Mouse (Mus musculus) heart, postnatal 0 days (tissue): Measurements from ENCODE around the gene Kcnj12. TPM values are rescaled to one million over a fixed set of nuclear protein-coding genes. Genes with fewer than 3 reads are reported as not detected.
A peak's percentile ranks its signal among the peaks of the same experiment; 100 is the strongest.

Experiments used
- ATAC-seq: fragments of 200-750 bp; cut with Nextera tagmentation; 2 replicates; pipeline ENCODE4 v1.8.0; 2017; ENCODE audit warnings: low read depth, moderate number of reproducible peaks, moderate library complexity; ENCODE audit not compliant: insufficient read depth
- DNase-seq: peaks from one replicate; pipeline ENCODE4 v3.0.0-alpha.2; 2016; ENCODE audit warnings: low spot score
- H3K27ac ChIP-seq: fragments of 300-500 bp; sonication (generic); 2 replicates; pipeline ENCODE4 v1.5.1; 2014; ENCODE audit warnings: low read depth, mild to moderate bottlenecking
- H3K27me3 ChIP-seq: fragments of 300-500 bp; sonication (generic); 2 replicates; pipeline ENCODE4 v1.6.1; 2014; ENCODE audit warnings: low read length, mixed read lengths; ENCODE audit not compliant: control insufficient read depth, insufficient read depth
- H3K36me3 ChIP-seq: fragments of 300-500 bp; sonication (generic); replicated peaks from 2 replicates; pipeline ENCODE4 v1.6.1; 2014; ENCODE audit warnings: low read length, mixed read lengths; ENCODE audit not compliant: control insufficient read depth, insufficient read depth
- H3K4me1 ChIP-seq: fragments of 300-500 bp; sonication (generic); 2 replicates; pipeline ENCODE4 v1.6.1; 2014; ENCODE audit warnings: antibody characterized with exemption; ENCODE audit not compliant: control insufficient read depth, insufficient read depth
- H3K4me2 ChIP-seq: fragments of 300-500 bp; sonication (generic); 2 replicates; pipeline ENCODE4 v1.6.1; 2014; ENCODE audit warnings: low read depth, mild to moderate bottlenecking, low read length, moderate library complexity
- H3K4me3 ChIP-seq: fragments of 300-500 bp; sonication (generic); 2 replicates; pipeline ENCODE4 v1.5.1; 2014; ENCODE audit warnings: low read depth, low read length
- H3K9ac ChIP-seq: fragments of 300-500 bp; sonication (generic); replicated peaks from 2 replicates; pipeline ENCODE4 v1.6.1; 2014; ENCODE audit warnings: low read depth, low read length, mixed read lengths
- H3K9me3 ChIP-seq: fragments of 300-500 bp; sonication (generic); replicated peaks from 2 replicates; pipeline ENCODE4 v1.6.1; 2016; ENCODE audit warnings: low read length; ENCODE audit not compliant: control insufficient read depth
- CTCF ChIP-seq: IDR thresholded peaks from 2 replicates; pipeline ENCODE4 v1.5.1; 2016; ENCODE audit warnings: antibody characterized with exemption, control low read depth, low read depth
- EP300 ChIP-seq: IDR thresholded peaks from 2 replicates; pipeline ENCODE4 v1.6.1; 2016; ENCODE audit warnings: antibody characterized with exemption, low read depth
- WGBS: fragments of 180-500 bp; shearing (Covaris S2); extraction: QIAGEN DNeasy Blood & Tissue Kit; methylation state at CpG from one replicate; pipeline ENCODE4 v1.1.7; 2014; 5-methylcytosine and 5-hydroxymethylcytosine counted together
- polyA plus RNA-seq: library from polyadenylated mRNA; unstranded; fragments of >200 nt; fragmentation: Nextera tagmentation; extraction: Ambion mirVana; gene quantifications from 2 replicates; pipeline ENCODE4 v1.2.1, GENCODE M21; 2015
- total RNA-seq: library from RNA; depleted of rRNA; stranded (reverse); fragments of >200 nt; gene quantifications from 2 replicates; pipeline ENCODE4 v1.2.3, GENCODE M21; 2014; ENCODE audit warnings: low replicate concordance

The Kcnj12 gene
- total and polyA plus RNA-seq, 2 experiments from 2014 or later = 10.8 to 69.3 TPM

GRCm38 (mm10) chr11:60978658-60979057 lies 43.7 kb upstream of the Kcnj12 start:
- DNase-seq = no peak
- Histone ChIP-seq H3K9me3 (no peaks in the 10 kb centered on the region), H3K4me2 (no peak overlapping the region), H3K4me3 (no peak overlapping the region), H3K27me3 (no peaks in the 10 kb centered on the region), H3K36me3 (no peaks in the 10 kb centered on the region), H3K27ac (no peak overlapping the region), H3K4me1 (peaks cover 20% of the 10 kb centered on the region), H3K9ac (no peak overlapping the region)
- TF ChIP-seq EP300 = no peak
- no peak for TF ChIP-seq CTCF
- 75% methylated on average over 2 of the region's 2 CpGs for WGBS
- no peak for ATAC-seq

GRCm38 (mm10) chr11:60979788-60980187 lies 42.6 kb upstream of the Kcnj12 start:
- TF ChIP-seq EP300 (no peak), CTCF (no peak)
- WGBS = 73% methylated on average over 5 of the region's 5 CpGs
- H3K9me3 ChIP-seq = no peaks in the 10 kb centered on the region
- H3K4me1 ChIP-seq = peaks cover 20% of the 10 kb centered on the region
- ATAC-seq = no peak
- DNase-seq = no peak
- H3K36me3 ChIP-seq = no peaks in the 10 kb centered on the region
- no peak overlapping the region for H3K27ac ChIP-seq
- no peak overlapping the region for H3K4me3 ChIP-seq
- H3K9ac ChIP-seq = no peak overlapping the region
- H3K4me2 ChIP-seq = no peak overlapping the region
- H3K27me3 ChIP-seq = no peaks in the 10 kb centered on the region

GRCm38 (mm10) chr11:60981693-60982486 lies 40.5 kb upstream of the Kcnj12 start:
- TF ChIP-seq EP300 = no peak
- Histone ChIP-seq H3K4me3 (no peak overlapping the region), H3K9ac (no peak overlapping the region), H3K36me3 (no peaks in the 10 kb centered on the region), H3K4me2 (no peak overlapping the region), H3K9me3 (no peaks in the 10 kb centered on the region), H3K27me3 (no peaks in the 10 kb centered on the region), H3K4me1 (peaks cover 19% of the 10 kb centered on the region), H3K27ac (no peak overlapping the region)
- DNase-seq = no peak
- 40% methylated on average over 14 of the region's 14 CpGs for WGBS
- ATAC-seq = no peak

GRCm38 (mm10) chr11:60984912-60985558 lies 37.3 kb upstream of the Kcnj12 start:
- H3K4me3 ChIP-seq = peak overlapping the region; percentile 18; the same call in 1 of the 2 replicates
- peak overlapping the region; percentile 37 for H3K4me2 ChIP-seq
- WGBS = 37% methylated on average over 13 of the region's 13 CpGs
- TF ChIP-seq EP300 (no peak), CTCF (no peak)
- no peaks in the 10 kb centered on the region for H3K36me3 ChIP-seq
- peak overlapping the region; percentile 88 for H3K27ac ChIP-seq
- DNase-seq = peak; percentile 45
- peaks cover 7% of the 10 kb centered on the region; the same call in 1 of the 2 replicates for H3K9me3 ChIP-seq
- peak; percentile 88 for ATAC-seq
- H3K4me1 ChIP-seq = peaks cover 12% of the 10 kb centered on the region
- no peaks in the 10 kb centered on the region for H3K27me3 ChIP-seq
- H3K9ac ChIP-seq = no peak overlapping the region; the same call in 1 of the 2 replicates

GRCm38 (mm10) chr11:60990428-60990827 lies 31.9 kb upstream of the Kcnj12 start:
- no peaks in the 10 kb centered on the region for H3K27me3 ChIP-seq
- no peak overlapping the region for H3K4me3 ChIP-seq
- TF ChIP-seq EP300 (no peak), CTCF (no peak)
- no peaks in the 10 kb centered on the region for H3K4me1 ChIP-seq
- H3K4me2 ChIP-seq = no peak overlapping the region
- H3K36me3 ChIP-seq = no peaks in the 10 kb centered on the region
- DNase-seq (no peak), ATAC-seq (no peak)
- H3K9me3 ChIP-seq = peaks cover 7% of the 10 kb centered on the region; the same call in 1 of the 2 replicates
- 74% methylated on average over 3 of the region's 3 CpGs for WGBS
- H3K27ac ChIP-seq = no peak overlapping the region
- H3K9ac ChIP-seq = no peak overlapping the region
